In genomic region chr11:60775578-60775977, GRCm38 (mm10) we compare ENCODE assay signal across 9 mouse cellular contexts. TPM values are rescaled to one million over a fixed set of nuclear protein-coding genes. Genes with fewer than 3 reads are reported as not detected.
DNase-seq lines count a peak whose midpoint lies in the region; ATAC-seq and TF ChIP-seq lines count a peak whose summit lies in the region.
"Had no signal": no experiment of that assay in that cellular context is flagged by ENCODE, and none has a peak within 500 bp of the region (broad histone marks: within the 10 kb centered on the region; RNA-seq: fewer than 3 reads in every experiment).

No protein-coding gene starts in this region.

- peak overlapping the region; percentile 68 for H3K4me2 ChIP-seq in kidney, embryonic 14.5 days (replicated peaks; ENCODE audit: low read depth, low read length)
- peak overlapping the region; percentile 85 for H3K4me2 ChIP-seq in intestine, embryonic 14.5 days (ENCODE audit: low read length)
- peak overlapping the region; percentile 90; the same call in 1 of the 2 replicates for H3K4me2 ChIP-seq in midbrain, embryonic 16.5 days (ENCODE audit: low read length)

- no peak for ATAC-seq in kidney, embryonic 14.5 days (ENCODE audit: low FRiP score, low TSS enrichment)
- no peak for ATAC-seq in intestine, embryonic 14.5 days (replicated peaks; ENCODE audit: low FRiP score, low TSS enrichment, low read depth)
- no peak for ATAC-seq in midbrain, embryonic 16.5 days
- ATAC-seq in erythroid progenitor cell, adult 5-6 weeks (replicated peaks; ENCODE audit: low FRiP score, poor library complexity, severe bottlenecking), result no peak

- no peaks in the 10 kb centered on the region for H3K27me3 ChIP-seq in kidney, embryonic 14.5 days (ENCODE audit: control insufficient read depth, insufficient read depth, low read length)
- no peaks in the 10 kb centered on the region for H3K27me3 ChIP-seq in embryonic facial prominence, embryonic 10.5 days (replicated peaks; ENCODE audit: low read depth, poor library complexity, severe bottlenecking)
- H3K27me3 ChIP-seq in intestine, embryonic 14.5 days (replicated peaks; ENCODE audit: control insufficient read depth, insufficient read depth, low read length), result no peaks in the 10 kb centered on the region
- H3K27me3 ChIP-seq in midbrain, embryonic 16.5 days (ENCODE audit: control insufficient read depth, insufficient read depth, low read depth, low read length), result no peaks in the 10 kb centered on the region

- no peaks in the 10 kb centered on the region for H3K9me3 ChIP-seq in kidney, embryonic 14.5 days (ENCODE audit: control insufficient read depth, low read length)
- no peaks in the 10 kb centered on the region for H3K9me3 ChIP-seq in embryonic facial prominence, embryonic 10.5 days
- H3K9me3 ChIP-seq in intestine, embryonic 14.5 days (ENCODE audit: control insufficient read depth, low read length), result no peaks in the 10 kb centered on the region
- H3K9me3 ChIP-seq in midbrain, embryonic 16.5 days (replicated peaks; ENCODE audit: control insufficient read depth, low read length, poor library complexity, severe bottlenecking), result no peaks in the 10 kb centered on the region

- WGBS in kidney, embryonic 14.5 days, result 48% methylated on average over 6 of the region's 6 CpGs
- WGBS in embryonic facial prominence, embryonic 10.5 days, result 56% methylated on average over 6 of the region's 6 CpGs
- 50% methylated on average over 6 of the region's 6 CpGs for WGBS in intestine, embryonic 14.5 days
- 56% methylated on average over 6 of the region's 6 CpGs for whole genome bisulfite sequencing in midbrain, embryonic 16.5 days

- no peak for TF ChIP-seq CTCF in left cerebral cortex, adult 2 months (IDR thresholded peaks at IDR 0.05)

- peaks cover 11% of the 10 kb centered on the region for H3K36me3 ChIP-seq in kidney, embryonic 14.5 days (ENCODE audit: control insufficient read depth, insufficient read depth, low read length)
- H3K36me3 ChIP-seq in embryonic facial prominence, embryonic 10.5 days (replicated peaks), result peaks cover 23% of the 10 kb centered on the region
- peaks cover 8% of the 10 kb centered on the region for H3K36me3 ChIP-seq in intestine, embryonic 14.5 days (ENCODE audit: control insufficient read depth, insufficient read depth, low read length)
- H3K36me3 ChIP-seq in midbrain, embryonic 16.5 days (ENCODE audit: control insufficient read depth, insufficient read depth, low read length), result no peaks in the 10 kb centered on the region

- peak overlapping the region; percentile 71 for H3K4me3 ChIP-seq in kidney, embryonic 14.5 days (ENCODE audit: low read length)
- H3K4me3 ChIP-seq in embryonic facial prominence, embryonic 10.5 days, result peak overlapping the region; percentile 93
- H3K4me3 ChIP-seq in intestine, embryonic 14.5 days (ENCODE audit: low read depth, low read length), result peak overlapping the region; percentile 96
- peak overlapping the region; percentile 70; the same call in 1 of the 2 replicates for H3K4me3 ChIP-seq in midbrain, embryonic 16.5 days (ENCODE audit: low read depth, low read length)
- no peak overlapping the region for H3K4me3 ChIP-seq in left cerebral cortex, adult 2 months

- peaks cover 33% of the 10 kb centered on the region for H3K4me1 ChIP-seq in kidney, embryonic 14.5 days (ENCODE audit: control insufficient read depth, insufficient read depth, low read length)
- H3K4me1 ChIP-seq in embryonic facial prominence, embryonic 10.5 days, result peaks cover 51% of the 10 kb centered on the region
- H3K4me1 ChIP-seq in intestine, embryonic 14.5 days (replicated peaks; ENCODE audit: control insufficient read depth, insufficient read depth, low read length), result peaks cover 39% of the 10 kb centered on the region
- peaks cover 49% of the 10 kb centered on the region for H3K4me1 ChIP-seq in midbrain, embryonic 16.5 days (ENCODE audit: control insufficient read depth, insufficient read depth, low read length)

- no peak for DNase-seq in kidney, adult 11 months
- DNase-seq in embryonic facial prominence, embryonic 10.5 days (ENCODE audit: low spot score), result no peak
- no peak for DNase-seq in intestine, embryonic 14.5 days (ENCODE audit: low spot score)
- DNase-seq in left cerebral cortex, adult 2 months (ENCODE audit: extremely low spot score in 1 of 2, low spot score in 2 of 2), result no peak
- no peak for DNase-seq in layer of hippocampus, adult 9-10 months (ENCODE audit: low spot score)
- DNase-seq: cerebellum, postnatal 14 days had no signal

- H3K27ac ChIP-seq in kidney, embryonic 14.5 days (ENCODE audit: low read depth, low read length), result no peak overlapping the region
- H3K27ac ChIP-seq in embryonic facial prominence, embryonic 10.5 days (replicated peaks), result no peak overlapping the region
- no peak overlapping the region for H3K27ac ChIP-seq in intestine, embryonic 14.5 days (ENCODE audit: low read depth)
- no peak overlapping the region for H3K27ac ChIP-seq in midbrain, embryonic 16.5 days (ENCODE audit: low read length)
- no peak overlapping the region for H3K27ac ChIP-seq in left cerebral cortex, adult 2 months

- intact Hi-C loops in left cerebral cortex, adult 2 months (cut with DNase I), result loop anchor here (5.0 kb wide), 1 partner anchor 78 kb away; the partner anchor contains the start of gene Llgl1

- peak overlapping the region; percentile 72; the same call in 1 of the 2 replicates for H3K9ac ChIP-seq in kidney, embryonic 14.5 days (ENCODE audit: low read depth, low read length)
- peak overlapping the region; percentile 83; the same call in 1 of the 2 replicates for H3K9ac ChIP-seq in intestine, embryonic 14.5 days (ENCODE audit: low read length)
- H3K9ac ChIP-seq in midbrain, embryonic 16.5 days (ENCODE audit: low read depth, low read length), result no peak overlapping the region

RNA-seq across cellular contexts. Expression of gene Top3a, which starts 1.6 kb away (rescaled TPM):
- polyA plus RNA-seq in kidney, embryonic 14.5 days (2014; fragmentation: Nextera tagmentation; extraction: Ambion mirVana), result 13.7 and 21.5 TPM in 2 replicates
- polyA plus RNA-seq in embryonic facial prominence, embryonic 10.5 days (2016; fragmentation: Nextera tagmentation; extraction: Ambion mirVana), result 27.3 and 28.1 TPM in 2 replicates
- 13.4 and 16.1 TPM in 2 replicates for polyA plus RNA-seq in intestine, embryonic 14.5 days (2014; fragmentation: Nextera tagmentation; extraction: Ambion mirVana)
- polyA plus RNA-seq in midbrain, embryonic 16.5 days (2015; fragmentation: Nextera tagmentation; extraction: Ambion mirVana), result 8.0 and 8.4 TPM in 2 replicates
- 8.4 and 10.8 TPM in 2 replicates for total RNA-seq in erythroid progenitor cell, adult 5-6 weeks (2015; ENCODE audit: low replicate concordance)
- 8.5 and 15.1 TPM in 2 replicates for total RNA-seq in erythroid progenitor cell, adult 5-6 weeks (2017; ENCODE audit: low replicate concordance)
- 1 to 10 TPM; 5.0 to 6.1 TPM for total RNA-seq in left cerebral cortex, adult 2 months (2021)

RNA-seq across cellular contexts. Expression of gene Smcr8, which starts 1.7 kb away (rescaled TPM):
- 5.2 and 8.2 TPM in 2 replicates for polyA plus RNA-seq in kidney, embryonic 14.5 days (2014; fragmentation: Nextera tagmentation; extraction: Ambion mirVana)
- polyA plus RNA-seq in embryonic facial prominence, embryonic 10.5 days (2016; fragmentation: Nextera tagmentation; extraction: Ambion mirVana), result 8.8 and 9.0 TPM in 2 replicates
- polyA plus RNA-seq in intestine, embryonic 14.5 days (2014; fragmentation: Nextera tagmentation; extraction: Ambion mirVana), result 8.2 and 9.2 TPM in 2 replicates
- 6.0 and 6.4 TPM in 2 replicates for polyA plus RNA-seq in midbrain, embryonic 16.5 days (2015; fragmentation: Nextera tagmentation; extraction: Ambion mirVana)
- 13.0 and 24.1 TPM in 2 replicates for total RNA-seq in erythroid progenitor cell, adult 5-6 weeks (2015; ENCODE audit: low replicate concordance)
- 12.9 and 13.9 TPM in 2 replicates for total RNA-seq in erythroid progenitor cell, adult 5-6 weeks (2017; ENCODE audit: low replicate concordance)
- 10 to 100 TPM; 31.0 to 32.6 TPM for total RNA-seq in left cerebral cortex, adult 2 months (2021)

RNA-seq across cellular contexts. Expression of gene Shmt1, which starts 35.9 kb away (rescaled TPM):
- 45.3 and 78.4 TPM in 2 replicates for polyA plus RNA-seq in kidney, embryonic 14.5 days (2014; fragmentation: Nextera tagmentation; extraction: Ambion mirVana)
- polyA plus RNA-seq in embryonic facial prominence, embryonic 10.5 days (2016; fragmentation: Nextera tagmentation; extraction: Ambion mirVana), result 98.3 and 109 TPM in 2 replicates
- polyA plus RNA-seq in intestine, embryonic 14.5 days (2014; fragmentation: Nextera tagmentation; extraction: Ambion mirVana), result 94.7 and 102 TPM in 2 replicates
- 4.2 and 5.5 TPM in 2 replicates for polyA plus RNA-seq in midbrain, embryonic 16.5 days (2015; fragmentation: Nextera tagmentation; extraction: Ambion mirVana)
- total RNA-seq in erythroid progenitor cell, adult 5-6 weeks (2015; ENCODE audit: low replicate concordance), result 4.6 TPM in 1 of 2 replicates, not detected in the other
- 7.6 and 9.6 TPM in 2 replicates for total RNA-seq in erythroid progenitor cell, adult 5-6 weeks (2017; ENCODE audit: low replicate concordance)
- 1 to 10 TPM; 2.2 to 3.1 TPM for total RNA-seq in left cerebral cortex, adult 2 months (2021)

RNA-seq across cellular contexts. Expression of gene Mief2, which starts 47.4 kb away (rescaled TPM):
- 9.8 and 17.0 TPM in 2 replicates for polyA plus RNA-seq in kidney, embryonic 14.5 days (2014; fragmentation: Nextera tagmentation; extraction: Ambion mirVana)
- polyA plus RNA-seq in embryonic facial prominence, embryonic 10.5 days (2016; fragmentation: Nextera tagmentation; extraction: Ambion mirVana), result 14.4 and 15.6 TPM in 2 replicates
- polyA plus RNA-seq in intestine, embryonic 14.5 days (2014; fragmentation: Nextera tagmentation; extraction: Ambion mirVana), result 11.4 and 11.8 TPM in 2 replicates
- polyA plus RNA-seq in midbrain, embryonic 16.5 days (2015; fragmentation: Nextera tagmentation; extraction: Ambion mirVana), result 23.6 and 24.6 TPM in 2 replicates
- total RNA-seq in erythroid progenitor cell, adult 5-6 weeks (2015; ENCODE audit: low replicate concordance), result 0.42 TPM in 1 of 2 replicates, not detected in the other
- total RNA-seq in erythroid progenitor cell, adult 5-6 weeks (2017; ENCODE audit: low replicate concordance), result 0.39 TPM in 1 of 2 replicates, not detected in the other
- 10 to 100 TPM; 17.9 to 20.8 TPM for total RNA-seq in left cerebral cortex, adult 2 months (2021)

RNA-seq across cellular contexts. Expression of gene Flii, which starts 48.5 kb away (rescaled TPM):
- 46.8 and 71.9 TPM in 2 replicates for polyA plus RNA-seq in kidney, embryonic 14.5 days (2014; fragmentation: Nextera tagmentation; extraction: Ambion mirVana)
- polyA plus RNA-seq in embryonic facial prominence, embryonic 10.5 days (2016; fragmentation: Nextera tagmentation; extraction: Ambion mirVana), result 71.9 and 75.5 TPM in 2 replicates
- polyA plus RNA-seq in intestine, embryonic 14.5 days (2014; fragmentation: Nextera tagmentation; extraction: Ambion mirVana), result 87.2 and 91.8 TPM in 2 replicates
- 78.5 and 79.2 TPM in 2 replicates for polyA plus RNA-seq in midbrain, embryonic 16.5 days (2015; fragmentation: Nextera tagmentation; extraction: Ambion mirVana)
- total RNA-seq in erythroid progenitor cell, adult 5-6 weeks (2015; ENCODE audit: low replicate concordance), result 39.8 and 50.5 TPM in 2 replicates
- 28.5 and 31.8 TPM in 2 replicates for total RNA-seq in erythroid progenitor cell, adult 5-6 weeks (2017; ENCODE audit: low replicate concordance)
- 10 to 100 TPM; 65.0 to 65.3 TPM for total RNA-seq in left cerebral cortex, adult 2 months (2021)
